Mouse (Mus musculus) spleen, adult 2 months (tissue): ENCODE measurements around the gene Ccdc102a. TPM values are rescaled to one million over a fixed set of nuclear protein-coding genes. Genes with fewer than 3 reads are reported as not detected.
A peak's percentile ranks its signal among the peaks of the same experiment; 100 is the strongest.

ENCODE experiments used
- DNase-seq, 2 experiments: peaks; one replicate each; pipeline versions ENCODE4 v3.0.0 to v3.0.0-alpha.2; 2012 to 2021; ENCODE audit warnings: low spot score in 2 of 2, low read depth in 1 of 2
- H3K27ac ChIP-seq: fragments of 200-500 bp; 2 replicates; pipeline ENCODE4 v1.5.1; 2012; ENCODE audit warnings: low read length, inconsistent platforms; ENCODE audit not compliant: insufficient read depth
- H3K27me3 ChIP-seq: fragments of 200-500 bp; 2 replicates; pipeline ENCODE4 v1.6.1; 2012; ENCODE audit warnings: mild to moderate bottlenecking, moderate library complexity, low read length, inconsistent platforms; ENCODE audit not compliant: control insufficient read depth, insufficient read depth
- H3K36me3 ChIP-seq: fragments of 200-500 bp; 2 replicates; pipeline ENCODE4 v1.6.1; 2012; ENCODE audit warnings: mild to moderate bottlenecking, low read length, inconsistent platforms; ENCODE audit not compliant: control insufficient read depth, insufficient read depth
- H3K4me1 ChIP-seq: fragments of 200-500 bp; 2 replicates; pipeline ENCODE4 v1.6.1; 2011; ENCODE audit warnings: inconsistent platforms; ENCODE audit not compliant: control insufficient read depth, insufficient read depth, insufficient read length
- H3K4me3 ChIP-seq: fragments of 200-500 bp; 2 replicates; pipeline ENCODE4 v1.5.1; 2011; ENCODE audit warnings: mild to moderate bottlenecking, inconsistent platforms; ENCODE audit not compliant: insufficient read depth, insufficient read length; ENCODE audit errors: extremely low read depth
- CTCF ChIP-seq: fragments of 200-500 bp; IDR thresholded peaks from 2 replicates; pipeline ENCODE4 v1.5.1; 2011; ENCODE audit warnings: mild to moderate bottlenecking, inconsistent platforms; ENCODE audit not compliant: insufficient read depth, insufficient read length, insufficient replicate concordance; ENCODE audit errors: extremely low read depth
- POLR2A ChIP-seq: fragments of 200-500 bp; IDR thresholded peaks from 2 replicates; pipeline ENCODE4 v1.6.1; 2011; ENCODE audit warnings: low read depth, low read length, inconsistent platforms
- WGBS: fragments of 180-500 bp; shearing (Covaris S2); methylation state at CpG from one replicate; pipeline ENCODE4 v1.1.7; 2018; 5-methylcytosine and 5-hydroxymethylcytosine counted together
- polyA plus RNA-seq: library from polyadenylated mRNA; depleted of rRNA; stranded (reverse); fragments of >200 nt; gene quantifications from 2 replicates; pipeline ENCODE4 v1.2.3, GENCODE M21; 2012

The Ccdc102a gene
- polyA plus RNA-seq, 1 experiment: 10.7 TPM

- Histone ChIP-seq H3K27me3 (no peaks in the 10 kb centered on the region), H3K27ac (no peak overlapping the region), H3K4me1 (peaks cover 6% of the 10 kb centered on the region; the same call in 1 of the 2 replicates), H3K36me3 (no peaks in the 10 kb centered on the region), H3K4me3 (no peak overlapping the region)
- TF ChIP-seq CTCF (no peak), POLR2A (no peak)
- no peak for DNase-seq
- WGBS: 84% methylated on average over 4 of the region's 4 CpGs
Observed at GRCm38 (mm10) chr8:94949010-94949409, 31.1 kb upstream of the Ccdc102a start.

GRCm38 (mm10) chr8:94948421-94948820 is 30.5 kb upstream of the Ccdc102a start:
- Histone ChIP-seq H3K27ac (no peak overlapping the region), H3K4me1 (0 out of 2 replicates have a peak, but pooled peaks cover under 1% of the 10 kb centered on the region), H3K27me3 (no peaks in the 10 kb centered on the region), H3K4me3 (no peak overlapping the region), H3K36me3 (no peaks in the 10 kb centered on the region)
- 82% methylated on average over 4 of the region's 4 CpGs for WGBS
- TF ChIP-seq POLR2A (no peak), CTCF (no peak)
- no peak for DNase-seq

GRCm38 (mm10) chr8:94945185-94945584 is 27.3 kb upstream of the Ccdc102a start:
- no peak overlapping the region for H3K27ac ChIP-seq
- H3K4me3 ChIP-seq: no peak overlapping the region
- TF ChIP-seq CTCF (no peak), POLR2A (no peak)
- no peaks in the 10 kb centered on the region for H3K36me3 ChIP-seq
- no peaks in the 10 kb centered on the region for H3K4me1 ChIP-seq
- no peaks in the 10 kb centered on the region for H3K27me3 ChIP-seq
- 82% methylated on average over 6 of the region's 6 CpGs for WGBS
- no peak for DNase-seq

- Histone ChIP-seq H3K27ac (no peak overlapping the region), H3K4me1 (no peaks in the 10 kb centered on the region), H3K27me3 (no peaks in the 10 kb centered on the region), H3K4me3 (no peak overlapping the region), H3K36me3 (no peaks in the 10 kb centered on the region)
- 17% methylated on average over 6 of the region's 6 CpGs for WGBS
- peak in 1 of 2 experiments; percentile 63 for DNase-seq
- TF ChIP-seq POLR2A (no peak), CTCF (peak; percentile 87)
Observed at GRCm38 (mm10) chr8:94942566-94942965, 24.7 kb upstream of the Ccdc102a start.

GRCm38 (mm10) chr8:94935172-94935571 is 17.3 kb upstream of the Ccdc102a start:
- DNase-seq: no peak
- no peak overlapping the region for H3K27ac ChIP-seq
- TF ChIP-seq POLR2A (no peak), CTCF (no peak)
- WGBS: 70% methylated on average over 3 of the region's 3 CpGs
- H3K4me3 ChIP-seq: no peak overlapping the region
- no peaks in the 10 kb centered on the region for H3K27me3 ChIP-seq
- no peaks in the 10 kb centered on the region for H3K36me3 ChIP-seq
- no peaks in the 10 kb centered on the region for H3K4me1 ChIP-seq

- H3K4me1 ChIP-seq: no peaks in the 10 kb centered on the region
- whole genome bisulfite sequencing: 48% methylated on average over 5 of the region's 5 CpGs
- H3K36me3 ChIP-seq: no peaks in the 10 kb centered on the region
- no peak overlapping the region for H3K4me3 ChIP-seq
- H3K27ac ChIP-seq: no peak overlapping the region
- DNase-seq: no peak
- no peaks in the 10 kb centered on the region for H3K27me3 ChIP-seq
- TF ChIP-seq CTCF: no peak
- TF ChIP-seq POLR2A: no peak
Observed at GRCm38 (mm10) chr8:94933918-94934317, 16.0 kb upstream of the Ccdc102a start.

- no peak overlapping the region for H3K27ac ChIP-seq
- no peak for DNase-seq
- H3K4me1 ChIP-seq: no peaks in the 10 kb centered on the region
- no peaks in the 10 kb centered on the region for H3K27me3 ChIP-seq
- no peaks in the 10 kb centered on the region for H3K36me3 ChIP-seq
- WGBS: 78% methylated on average over 3 of the region's 3 CpGs
- H3K4me3 ChIP-seq: no peak overlapping the region
- no peak for TF ChIP-seq CTCF
- no peak for TF ChIP-seq POLR2A
Observed at GRCm38 (mm10) chr8:94928227-94928626, 10.3 kb upstream of the Ccdc102a start.

- no peak for DNase-seq
- peak within 1 kb of the TSS; percentile 45 for H3K4me3 ChIP-seq
- H3K36me3 ChIP-seq: no peaks in the 10 kb centered on the region
- WGBS: 18% methylated on average over 8 of the region's 8 CpGs
- no peak for TF ChIP-seq CTCF
- no peak for TF ChIP-seq POLR2A
- peaks cover 6% of the 10 kb centered on the region; the same call in 1 of the 2 replicates for H3K4me1 ChIP-seq
- peak within 1 kb of the TSS; percentile 21 for H3K27ac ChIP-seq
- H3K27me3 ChIP-seq: no peaks in the 10 kb centered on the region
Observed at GRCm38 (mm10) chr8:94923405-94923804, 5.5 kb upstream of the Ccdc102a start, which contains the start of gene Adgrg5. TSS of gene Adgrg5 (plus strand) at chr8:94923694.
